Mouse (Mus musculus): ENCODE results near the gene Rpap1. TPM values are rescaled to one million over a fixed set of nuclear protein-coding genes. Genes with fewer than 3 reads are reported as not detected.
"Not testable (repeated sequence)": the region's sequence is repeated elsewhere in the genome, so short reads cannot be mapped to it uniquely, and the experiment has no call there.

Rpap1 gene
- total RNA-seq, 2 experiments from 2014 or later = 16.4 to 16.7 TPM

DNA sequence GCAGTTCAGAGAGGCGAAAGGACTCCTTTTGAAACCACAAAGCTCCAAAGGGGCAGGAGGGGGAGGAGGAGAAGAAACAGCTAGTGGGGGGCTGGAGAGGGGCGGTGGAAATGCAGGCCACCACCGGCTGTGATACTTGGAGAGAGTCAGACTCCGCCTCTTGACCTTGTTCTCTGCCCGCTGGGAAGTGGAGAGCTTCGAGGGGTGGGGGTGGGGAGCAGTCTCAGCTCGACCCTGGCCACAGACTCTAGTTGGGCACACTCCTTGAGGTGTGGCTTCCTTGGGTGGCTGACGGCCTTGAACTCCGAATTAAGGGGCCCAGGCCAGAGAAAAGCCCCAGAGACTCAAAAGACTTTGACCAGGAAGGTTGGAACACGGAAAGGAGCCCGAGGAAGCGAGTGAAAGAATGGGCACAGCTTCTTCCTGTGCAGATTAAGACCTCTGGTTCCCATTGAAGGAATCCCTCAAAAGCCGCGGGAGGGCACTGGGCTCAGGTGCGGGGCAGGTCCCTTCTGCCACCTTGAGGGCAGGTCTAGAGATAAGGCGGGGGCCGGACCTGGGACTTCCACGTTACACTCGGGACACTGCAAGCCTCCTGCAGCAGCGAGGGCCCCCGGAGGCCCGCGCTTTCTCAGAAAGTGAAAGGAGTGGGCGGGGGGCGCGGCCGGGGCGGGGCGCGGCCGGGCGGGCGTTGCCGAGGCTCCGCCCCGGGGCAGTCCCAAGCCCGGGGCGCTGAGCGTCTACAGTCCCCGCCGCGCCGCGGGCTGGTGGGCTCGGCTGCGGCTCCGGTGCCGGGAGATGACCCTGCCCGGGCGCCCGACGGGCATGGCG lies 45.5 kb downstream of the Rpap1 start, which contains the start of gene Itpka:
Gene Itpka, plus strand, starts transcription at position 757 of the 831 bp plus-strand sequence.
- peak; percentile 40 to 70 for DNase-seq (ENCODE audit: low spot score in 2 of 2)

DNA sequence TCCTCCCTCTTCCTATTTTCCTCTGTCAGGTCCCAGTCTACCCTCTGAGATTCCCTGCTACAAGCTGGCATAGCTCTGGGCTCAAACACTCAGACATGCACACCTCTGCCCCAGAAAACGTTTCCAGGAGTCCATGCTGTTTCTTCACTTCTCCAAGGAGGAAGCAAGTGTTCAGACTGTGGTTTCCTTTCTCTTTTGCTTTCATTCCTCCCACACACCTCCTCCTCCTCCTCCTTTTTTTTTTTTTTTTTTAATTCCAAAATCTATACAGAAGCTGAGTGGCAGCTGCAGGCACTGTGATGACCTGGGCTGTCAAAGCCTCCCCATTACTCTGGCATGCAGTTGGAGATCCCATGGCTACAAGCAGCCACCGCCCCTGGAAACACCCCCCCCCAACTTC lies 46.8 kb downstream of the Rpap1 start:
- DNase-seq (ENCODE audit: low spot score in 2 of 2) = no peak

DNA sequence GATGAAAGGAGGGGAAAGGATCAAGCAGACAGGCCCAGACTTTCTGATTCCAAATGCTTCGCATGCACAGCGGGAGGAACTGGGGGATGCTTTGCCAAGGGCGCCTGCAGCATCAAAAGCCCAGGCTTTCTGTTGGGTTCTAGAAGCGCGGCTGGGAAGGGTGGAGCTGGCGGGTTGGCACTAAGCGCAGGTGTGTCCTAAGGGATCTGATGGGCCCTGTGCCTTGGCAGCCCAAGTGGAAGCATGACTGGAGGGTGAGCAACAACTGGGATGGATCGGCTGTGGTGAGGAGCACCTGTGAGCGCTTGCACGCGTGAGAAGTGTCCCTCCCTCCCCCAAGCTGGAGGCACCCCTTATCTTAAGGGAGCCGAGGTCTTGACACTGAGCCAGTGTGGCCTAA lies 50.2 kb downstream of the Rpap1 start:
- DNase-seq (ENCODE audit: low spot score in 2 of 2) = no peak

DNA sequence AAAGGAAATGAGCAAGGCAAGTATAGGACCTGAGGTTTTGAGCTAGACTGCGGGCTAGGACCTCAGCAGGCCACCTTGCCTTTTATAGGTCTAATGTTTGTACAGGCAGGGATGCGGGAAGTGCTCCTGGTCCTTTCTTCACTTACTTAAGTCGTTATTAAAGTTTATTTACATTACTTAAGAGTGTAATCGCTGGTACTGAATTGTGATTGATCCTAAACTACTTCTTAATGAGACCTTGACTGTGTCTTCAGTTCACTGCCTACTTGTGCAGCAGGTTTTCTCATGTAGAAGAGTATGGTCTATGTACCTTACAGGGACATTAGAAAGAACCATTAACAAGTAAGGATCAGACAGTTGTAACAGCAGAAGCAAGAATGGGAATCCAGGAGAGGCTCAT lies 56.6 kb downstream of the Rpap1 start:
- no peak for DNase-seq (ENCODE audit: low spot score in 2 of 2)

DNA sequence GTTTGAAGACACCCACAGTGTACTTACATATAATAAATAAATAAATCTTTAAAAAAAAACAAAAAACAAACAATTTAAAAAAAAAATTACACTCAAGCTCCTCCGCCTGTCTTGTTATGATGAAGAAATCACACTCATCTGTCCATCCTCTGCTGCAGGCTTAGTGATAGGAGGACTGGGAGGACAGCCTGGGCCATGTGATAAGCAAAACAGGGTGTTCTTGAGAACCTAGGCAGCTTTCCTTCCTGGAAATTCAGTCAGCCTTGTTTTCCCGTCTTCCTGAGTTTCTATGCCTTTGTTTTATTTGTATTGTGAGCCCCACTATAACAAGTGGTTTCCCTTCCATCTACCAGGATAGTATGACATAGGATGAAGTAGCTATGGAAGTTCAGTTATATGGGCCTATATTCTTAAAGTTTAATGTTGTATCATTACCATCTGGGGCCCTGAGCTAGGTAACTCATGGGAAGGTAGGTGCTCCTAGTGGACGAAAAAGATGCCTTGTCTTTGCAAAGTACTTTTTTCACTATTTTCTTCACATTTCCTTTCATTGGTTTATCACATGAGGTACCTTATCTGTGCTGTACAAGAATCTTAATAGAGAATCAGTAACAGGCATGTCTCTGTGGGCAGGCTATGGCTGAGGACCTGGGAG lies 59.4 kb downstream of the Rpap1 start:
- DNase-seq (ENCODE audit: low spot score in 2 of 2) = no peak

DNA sequence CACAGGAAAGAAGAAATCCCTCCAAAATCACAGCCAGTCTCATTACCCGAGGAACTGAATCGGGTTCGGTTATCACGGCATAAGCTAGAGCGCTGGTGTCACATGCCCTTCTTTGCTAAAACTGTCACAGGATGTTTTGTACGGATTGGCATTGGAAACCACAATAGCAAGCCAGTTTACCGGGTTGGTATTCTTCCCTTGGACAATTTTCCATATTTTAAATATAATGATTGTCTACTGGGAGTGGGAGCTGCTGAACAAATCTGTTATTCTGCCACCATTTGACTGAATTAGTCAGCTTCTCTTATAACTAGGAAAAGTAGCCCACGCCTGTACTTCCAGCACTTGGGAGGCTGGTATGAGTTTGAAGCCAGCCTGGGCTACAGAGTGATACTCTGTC lies 66.3 kb downstream of the Rpap1 start:
- no peak for DNase-seq (ENCODE audit: low spot score in 2 of 2)

DNA sequence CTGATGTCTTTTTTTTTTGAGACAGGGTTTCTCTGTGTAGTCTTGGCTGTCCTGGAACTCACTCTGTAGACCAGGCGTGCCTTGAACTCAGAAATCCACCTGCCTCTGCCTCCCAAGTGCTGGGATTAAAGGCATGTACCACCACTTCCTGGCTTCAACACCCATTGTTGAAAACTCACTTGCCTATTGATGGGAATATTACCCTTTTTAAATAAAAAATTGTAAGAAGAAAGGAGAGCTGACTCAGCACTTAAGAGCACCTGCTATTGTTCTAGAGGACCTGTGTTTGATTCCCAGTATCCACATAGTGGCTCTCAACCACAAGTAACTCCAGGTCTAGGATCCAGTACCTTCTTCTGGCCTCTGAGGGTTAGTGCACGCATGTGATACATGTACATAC lies 71.5 kb downstream of the Rpap1 start:
- not testable (repeated sequence) for DNase-seq (ENCODE audit: low spot score in 2 of 2)

Other genes starting within 250 kb of the Rpap1 start
- gene Exd1, start 239.9 kb downstream of the Rpap1 start, total RNA-seq (2021) = 1 to 10 TPM in 1 of 2 experiments, under 1 TPM in 1; 0.76 to 2.1 TPM
- 100 to 1,000 TPM; 116 to 119 TPM for gene Chp1, start 239.8 kb downstream of the Rpap1 start, total RNA-seq (2021)
- 1 to 10 TPM; 3.5 to 3.7 TPM for gene Nusap1, start 169.2 kb downstream of the Rpap1 start, total RNA-seq (2021)
- gene Oip5, start 169.1 kb downstream of the Rpap1 start, total RNA-seq (2021) = 1 to 10 TPM; 3.6 to 4.8 TPM
- gene Ndufaf1, start 124.7 kb downstream of the Rpap1 start, total RNA-seq (2021) = 10 to 100 TPM; 27.0 to 27.8 TPM
- gene Rtf1, start 112.5 kb downstream of the Rpap1 start, total RNA-seq (2021) = 10 to 100 TPM; 58.0 to 63.0 TPM
- 100 to 1,000 TPM; 115 to 124 TPM for gene Itpka, start 45.2 kb downstream of the Rpap1 start, total RNA-seq (2021)
- gene Ltk, start 27.1 kb downstream of the Rpap1 start, total RNA-seq (2021) = 1 to 10 TPM; 3.6 to 4.8 TPM
- 10 to 100 TPM; 48.6 to 64.7 TPM for gene Tyro3, start 10.2 kb upstream of the Rpap1 start, total RNA-seq (2021)
- 10 to 100 TPM; 64.3 to 66.3 TPM for gene Mga, start 109.7 kb upstream of the Rpap1 start, total RNA-seq (2021)
- 10 to 100 TPM; 62.7 to 69.3 TPM for gene Mapkbp1, start 185.2 kb upstream of the Rpap1 start, total RNA-seq (2021)
- gene Jmjd7, start 239.9 kb upstream of the Rpap1 start, total RNA-seq (2021) = 1 to 10 TPM; 6.7 to 9.5 TPM
- 1 to 10 TPM; 2.2 to 3.1 TPM for gene Gm28042, start 240.0 kb upstream of the Rpap1 start, total RNA-seq (2021)
- 1 to 10 TPM; 4.4 to 5.1 TPM for gene Pla2g4b, start 245.9 kb upstream of the Rpap1 start, total RNA-seq (2021)